Mouse (Mus musculus) intestine, embryonic 15.5 days (tissue): ENCODE results near the gene Ugt1a5. TPM values are rescaled to one million over a fixed set of nuclear protein-coding genes. Genes with fewer than 3 reads are reported as not detected.
A peak's percentile ranks its signal among the peaks of the same experiment; 100 is the strongest.
"Not testable (repeated sequence)": the region's sequence is repeated elsewhere in the genome, so short reads cannot be mapped to it uniquely, and the experiment has no call there.

Experiments
- ATAC-seq: fragments of 200-750 bp; cut with Nextera tagmentation; 2 replicates; pipeline ENCODE4 v1.8.0; 2017; ENCODE audit warnings: moderate TSS enrichment, moderate library complexity
- H3K27ac ChIP-seq: fragments of 300-500 bp; sonication (generic); 2 replicates; pipeline ENCODE4 v1.5.1; 2015; ENCODE audit warnings: mild to moderate bottlenecking, inconsistent platforms
- H3K27me3 ChIP-seq: fragments of 300-500 bp; sonication (generic); replicated peaks from 2 replicates; pipeline ENCODE4 v1.6.1; 2015; ENCODE audit warnings: inconsistent platforms
- H3K36me3 ChIP-seq: fragments of 300-500 bp; sonication (generic); 2 replicates; pipeline ENCODE4 v1.6.1; 2015; ENCODE audit warnings: inconsistent platforms
- H3K4me1 ChIP-seq: fragments of 300-500 bp; sonication (generic); replicated peaks from 2 replicates; pipeline ENCODE4 v1.6.1; 2015; ENCODE audit warnings: inconsistent platforms
- H3K4me2 ChIP-seq: fragments of 300-500 bp; sonication (generic); replicated peaks from 2 replicates; pipeline ENCODE4 v1.6.1; 2015; ENCODE audit warnings: mild to moderate bottlenecking, inconsistent platforms
- H3K4me3 ChIP-seq: fragments of 300-500 bp; sonication (generic); replicated peaks from 2 replicates; pipeline ENCODE4 v1.5.1; 2015; ENCODE audit warnings: inconsistent platforms
- H3K9ac ChIP-seq: fragments of 300-500 bp; sonication (generic); 2 replicates; pipeline ENCODE4 v1.6.1; 2015; ENCODE audit warnings: inconsistent platforms
- H3K9me3 ChIP-seq: fragments of 300-500 bp; sonication (generic); 2 replicates; pipeline ENCODE4 v1.6.1; 2016; ENCODE audit warnings: inconsistent platforms
- WGBS: fragments of 180-500 bp; shearing (Covaris S2); methylation state at CpG from one replicate; pipeline ENCODE4 v1.1.7; 2015; 5-methylcytosine and 5-hydroxymethylcytosine counted together
- polyA plus RNA-seq: library from polyadenylated mRNA; unstranded; fragments of >200 nt; fragmentation: Nextera tagmentation; extraction: Ambion mirVana; gene quantifications from 2 replicates; pipeline ENCODE4 v1.2.1, GENCODE M21; 2015

Gene Ugt1a5
- polyA plus RNA-seq, 1 experiment from 2014 or later, result not detected

GRCm38 (mm10) chr1:88140492-88140891 is 25.3 kb upstream of the Ugt1a5 start:
- not testable (repeated sequence) for H3K9me3 ChIP-seq, H3K4me3 ChIP-seq, H3K27ac ChIP-seq, H3K9ac ChIP-seq, H3K4me2 ChIP-seq, H3K27me3 ChIP-seq, H3K36me3 ChIP-seq, H3K4me1 ChIP-seq
- ATAC-seq, result peak; percentile 80
- WGBS, result 51% methylated on average over 1 of the region's 1 CpGs

GRCm38 (mm10) chr1:88143966-88144675 is 21.7 kb upstream of the Ugt1a5 start:
- 3% methylated on average over 5 of the region's 5 CpGs for WGBS
- H3K27ac ChIP-seq, H3K4me2 ChIP-seq, H3K4me1 ChIP-seq, H3K36me3 ChIP-seq, H3K4me3 ChIP-seq, H3K9ac ChIP-seq, H3K27me3 ChIP-seq, H3K9me3 ChIP-seq: not testable (repeated sequence)
- peak; percentile 39 for ATAC-seq

- not testable (repeated sequence) for H3K36me3 ChIP-seq, H3K9ac ChIP-seq, H3K4me3 ChIP-seq, H3K4me2 ChIP-seq, ATAC-seq, H3K27me3 ChIP-seq, H3K4me1 ChIP-seq, H3K9me3 ChIP-seq, H3K27ac ChIP-seq
- WGBS, result 70% methylated on average over 2 of the region's 2 CpGs
These were observed 20.5 kb upstream of the Ugt1a5 start for GRCm38 (mm10) chr1:88145278-88145677.

- H3K4me1 ChIP-seq, H3K9me3 ChIP-seq, H3K27ac ChIP-seq, H3K4me3 ChIP-seq, H3K4me2 ChIP-seq, H3K36me3 ChIP-seq, H3K9ac ChIP-seq, H3K27me3 ChIP-seq: not testable (repeated sequence)
- WGBS, result 82% methylated on average over 2 of the region's 2 CpGs
- ATAC-seq, result 0 out of 2 replicates have a peak, but pooled peaks have one; percentile 41
These were observed 15.7 kb upstream of the Ugt1a5 start for GRCm38 (mm10) chr1:88150133-88150532.

GRCm38 (mm10) chr1:88158430-88158829 is 7.4 kb upstream of the Ugt1a5 start:
- no peak for ATAC-seq

GRCm38 (mm10) chr1:88172190-88172589 is 6.4 kb downstream of the Ugt1a5 start:
- ATAC-seq, H3K9me3 ChIP-seq: not testable (repeated sequence)

More at GRCm38 (mm10) chr1:88158430-88158829, 7.4 kb upstream of the Ugt1a5 start:
- H3K27me3 ChIP-seq, result no peaks in the 10 kb centered on the region
- no peak overlapping the region for H3K4me2 ChIP-seq
- H3K9me3 ChIP-seq, result no peaks in the 10 kb centered on the region
- no peaks in the 10 kb centered on the region for H3K4me1 ChIP-seq
- WGBS, result 61% methylated on average over 2 of the region's 2 CpGs
- H3K9ac ChIP-seq, result no peak overlapping the region
- no peaks in the 10 kb centered on the region for H3K36me3 ChIP-seq
- H3K27ac ChIP-seq, result no peak overlapping the region
- H3K4me3 ChIP-seq, result no peak overlapping the region

GRCm38 (mm10) chr1:88179657-88180056 is 13.8 kb downstream of the Ugt1a5 start:
- Histone ChIP-seq H3K9me3 (no peaks in the 10 kb centered on the region), H3K4me3 (no peak overlapping the region), H3K36me3 (no peaks in the 10 kb centered on the region), H3K9ac (no peak overlapping the region), H3K4me1 (no peaks in the 10 kb centered on the region), H3K4me2 (no peak overlapping the region), H3K27ac (no peak overlapping the region), H3K27me3 (no peaks in the 10 kb centered on the region)
- 90% methylated on average over 1 of the region's 1 CpGs for WGBS
- ATAC-seq, result no peak

More at GRCm38 (mm10) chr1:88172190-88172589, 6.4 kb downstream of the Ugt1a5 start:
- 66% methylated on average over 7 of the region's 7 CpGs for WGBS
- H3K4me2 ChIP-seq, H3K4me3 ChIP-seq, H3K27ac ChIP-seq, H3K4me1 ChIP-seq, H3K9ac ChIP-seq, H3K27me3 ChIP-seq, H3K36me3 ChIP-seq: not testable (repeated sequence)

- WGBS, result 86% methylated on average over 5 of the region's 5 CpGs
- Histone ChIP-seq H3K9ac (no peak overlapping the region), H3K9me3 (no peaks in the 10 kb centered on the region), H3K27ac (no peak overlapping the region), H3K4me2 (no peak overlapping the region), H3K27me3 (no peaks in the 10 kb centered on the region), H3K4me1 (no peaks in the 10 kb centered on the region), H3K36me3 (no peaks in the 10 kb centered on the region), H3K4me3 (no peak overlapping the region)
- no peak for ATAC-seq
These were observed 20.6 kb downstream of the Ugt1a5 start for GRCm38 (mm10) chr1:88186325-88186935.

- no peak overlapping the region for H3K4me3 ChIP-seq
- ATAC-seq, result no peak
- 68% methylated on average over 3 of the region's 3 CpGs for WGBS
- no peak overlapping the region for H3K27ac ChIP-seq
- H3K9me3 ChIP-seq, result no peaks in the 10 kb centered on the region
- no peaks in the 10 kb centered on the region for H3K4me1 ChIP-seq
- H3K27me3 ChIP-seq, result no peaks in the 10 kb centered on the region
- H3K9ac ChIP-seq, result no peak overlapping the region
- H3K36me3 ChIP-seq, result no peaks in the 10 kb centered on the region
- no peak overlapping the region for H3K4me2 ChIP-seq
These were observed 26.3 kb downstream of the Ugt1a5 start for GRCm38 (mm10) chr1:88192136-88192535.

GRCm38 (mm10) chr1:88195687-88196086 is 29.9 kb downstream of the Ugt1a5 start:
- Histone ChIP-seq H3K27me3 (no peaks in the 10 kb centered on the region), H3K9me3 (no peaks in the 10 kb centered on the region), H3K4me2 (no peak overlapping the region), H3K4me3 (no peak overlapping the region), H3K27ac (no peak overlapping the region), H3K36me3 (no peaks in the 10 kb centered on the region), H3K9ac (no peak overlapping the region), H3K4me1 (0 out of 2 replicates have a peak, but pooled peaks cover 4% of the 10 kb centered on the region)
- no peak for ATAC-seq
- WGBS, result 82% methylated on average over 1 of the region's 1 CpGs

- H3K36me3 ChIP-seq, result no peaks in the 10 kb centered on the region
- ATAC-seq, result no peak
- H3K9ac ChIP-seq, result no peak overlapping the region
- no peak overlapping the region for H3K4me2 ChIP-seq
- H3K4me1 ChIP-seq, result 0 out of 2 replicates have a peak, but pooled peaks cover 4% of the 10 kb centered on the region
- no peak overlapping the region for H3K4me3 ChIP-seq
- no peaks in the 10 kb centered on the region for H3K9me3 ChIP-seq
- no peaks in the 10 kb centered on the region for H3K27me3 ChIP-seq
- WGBS, result 75% methylated on average over 3 of the region's 3 CpGs
- H3K27ac ChIP-seq, result no peak overlapping the region
These were observed 31.6 kb downstream of the Ugt1a5 start for GRCm38 (mm10) chr1:88197443-88197842.

GRCm38 (mm10) chr1:88199996-88200395 is 34.2 kb downstream of the Ugt1a5 start:
- no peak for ATAC-seq
- Histone ChIP-seq H3K9ac (no peak overlapping the region), H3K4me1 (peaks cover 5% of the 10 kb centered on the region; the same call in 1 of the 2 replicates), H3K4me2 (no peak overlapping the region), H3K36me3 (no peaks in the 10 kb centered on the region), H3K27me3 (no peaks in the 10 kb centered on the region), H3K9me3 (peaks cover 3% of the 10 kb centered on the region; the same call in 1 of the 2 replicates), H3K4me3 (no peak overlapping the region), H3K27ac (no peak overlapping the region)
- WGBS, result 60% methylated on average over 2 of the region's 2 CpGs

- peaks cover 3% of the 10 kb centered on the region; the same call in 1 of the 2 replicates for H3K9me3 ChIP-seq
- no peak within 1 kb of the TSS for H3K27ac ChIP-seq
- H3K4me3 ChIP-seq, result no peak within 1 kb of the TSS
- no peak within 1 kb of the TSS for H3K9ac ChIP-seq
- H3K4me2 ChIP-seq, result no peak within 1 kb of the TSS
- no peaks in the 10 kb centered on the region for H3K36me3 ChIP-seq
- ATAC-seq, result no peak
- H3K4me1 ChIP-seq, result peaks cover 9% of the 10 kb centered on the region; the same call in 1 of the 2 replicates
- WGBS, result 68% methylated on average over 7 of the region's 7 CpGs
- no peaks in the 10 kb centered on the region for H3K27me3 ChIP-seq
These were observed 34.6 kb downstream of the Ugt1a5 start, which contains the start of gene Ugt1a2 for GRCm38 (mm10) chr1:88200456-88200855. TSS of gene Ugt1a2 (plus strand) at chr1:88200601.
